Mouse (Mus musculus): Measurements from ENCODE around the gene Trip10. TPM values are rescaled to one million over a fixed set of nuclear protein-coding genes. Genes with fewer than 3 reads are reported as not detected.

Gene Trip10
- polyA plus RNA-seq, 1 experiment = 10.1 TPM

DNA sequence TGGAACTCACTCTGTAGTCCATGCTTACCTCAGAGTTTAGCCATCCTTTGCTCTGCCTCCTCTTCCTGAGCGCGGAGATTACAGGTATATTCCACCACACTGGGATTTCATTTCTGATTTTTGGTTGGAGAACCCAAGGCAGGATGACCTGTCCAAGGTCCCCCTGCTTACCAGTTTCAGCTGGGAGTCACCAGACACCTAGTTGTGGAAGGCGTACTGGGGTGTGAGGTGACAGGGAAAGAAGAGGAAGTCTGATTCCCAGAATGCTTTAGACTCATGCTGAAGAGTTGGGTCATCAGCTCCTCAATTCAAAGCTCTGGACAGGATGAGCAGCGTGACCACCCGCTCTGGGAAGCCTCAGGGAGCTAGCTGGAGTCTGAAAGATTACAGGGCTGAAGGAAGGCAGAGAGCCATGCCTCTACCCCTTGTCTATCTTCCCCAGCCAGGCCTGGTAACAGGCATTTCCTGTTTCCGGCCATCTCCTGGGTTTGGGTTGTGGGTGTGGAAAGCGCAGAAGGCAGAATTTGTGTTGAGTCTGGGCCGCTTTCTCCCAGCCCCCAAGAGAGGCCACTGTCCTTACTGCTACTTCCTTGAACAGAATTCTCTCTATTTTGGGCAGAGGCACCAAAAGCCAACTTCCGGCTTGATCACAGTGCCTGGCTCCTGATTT is 40.9 kb downstream of the Trip10 start:
- H3K4me3 ChIP-seq (replicated peaks; ENCODE audit: insufficient read depth, low read depth, low read length) = no peak overlapping the region
- H3K27ac ChIP-seq (ENCODE audit: insufficient read depth, low read length) = no peak overlapping the region
- no peaks in the 10 kb centered on the region for H3K4me1 ChIP-seq (ENCODE audit: control insufficient read depth, insufficient read depth, low read length)
- no peaks in the 10 kb centered on the region for H3K27me3 ChIP-seq (ENCODE audit: control insufficient read depth, insufficient read depth, low read length)
- TF ChIP-seq POLR2A (IDR thresholded peaks at IDR 0.05; ENCODE audit: borderline replicate concordance, insufficient read depth, low read length) = no peak
- no peak for TF ChIP-seq CTCF (IDR thresholded peaks at IDR 0.05; ENCODE audit: borderline replicate concordance, insufficient read depth, low read depth, low read length)
- 90% methylated on average over 9 of the region's 9 CpGs for WGBS
- DNase-seq = no peak

DNA sequence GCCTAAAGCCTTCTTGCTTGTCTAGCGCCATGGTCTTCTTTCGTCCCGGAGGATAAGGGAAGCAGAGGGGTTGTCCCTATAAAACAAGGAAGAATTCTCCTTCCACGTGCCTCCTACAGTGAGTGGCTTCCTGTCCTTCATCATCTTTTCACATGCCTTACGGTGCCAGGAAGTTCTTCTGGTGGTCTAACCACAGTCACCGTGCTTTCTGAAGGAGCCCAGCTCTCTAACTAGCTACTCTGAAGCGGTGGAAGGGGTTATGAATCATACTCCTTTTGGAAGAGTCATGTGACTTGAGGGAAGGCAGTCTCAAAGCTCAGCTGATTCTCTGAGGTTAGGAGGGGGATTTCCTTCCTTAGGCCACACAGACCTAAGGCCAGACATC is 41.4 kb downstream of the Trip10 start:
- no peak for TF ChIP-seq CTCF (IDR thresholded peaks at IDR 0.05; ENCODE audit: borderline replicate concordance, insufficient read depth, low read depth, low read length)
- no peak for TF ChIP-seq POLR2A (IDR thresholded peaks at IDR 0.05; ENCODE audit: borderline replicate concordance, insufficient read depth, low read length)
- Histone ChIP-seq H3K4me3 (replicated peaks; ENCODE audit: insufficient read depth, low read depth, low read length) (no peak overlapping the region), H3K4me1 (ENCODE audit: control insufficient read depth, insufficient read depth, low read length) (no peaks in the 10 kb centered on the region), H3K27ac (ENCODE audit: insufficient read depth, low read length) (no peak overlapping the region), H3K27me3 (ENCODE audit: control insufficient read depth, insufficient read depth, low read length) (no peaks in the 10 kb centered on the region)
- 85% methylated on average over 7 of the region's 7 CpGs for WGBS
- DNase-seq = no peak

DNA sequence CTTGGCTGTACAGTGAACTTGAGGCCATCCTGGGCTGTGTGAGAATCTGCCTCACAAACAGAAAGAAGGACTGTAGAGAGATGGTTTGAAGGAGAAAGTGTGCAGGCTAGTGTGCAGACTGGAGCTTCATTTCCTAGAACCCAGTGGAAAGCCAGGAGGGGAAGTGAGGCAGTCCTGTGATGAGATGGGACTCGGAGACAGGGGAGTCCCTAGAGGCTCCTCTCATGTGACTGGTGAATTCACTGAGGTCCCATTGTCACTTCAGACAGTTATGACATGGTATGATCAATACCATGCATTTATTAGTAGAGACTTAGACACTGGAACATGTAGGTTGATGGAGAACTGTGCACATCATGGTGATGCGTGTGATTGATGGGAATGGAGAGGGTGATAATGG is 43.0 kb downstream of the Trip10 start:
- H3K27me3 ChIP-seq (ENCODE audit: control insufficient read depth, insufficient read depth, low read length) = no peaks in the 10 kb centered on the region
- no peak overlapping the region for H3K4me3 ChIP-seq (replicated peaks; ENCODE audit: insufficient read depth, low read depth, low read length)
- no peak for TF ChIP-seq POLR2A (IDR thresholded peaks at IDR 0.05; ENCODE audit: borderline replicate concordance, insufficient read depth, low read length)
- H3K4me1 ChIP-seq (ENCODE audit: control insufficient read depth, insufficient read depth, low read length) = no peaks in the 10 kb centered on the region
- DNase-seq = no peak
- 90% methylated on average over 2 of the region's 2 CpGs for WGBS
- H3K27ac ChIP-seq (ENCODE audit: insufficient read depth, low read length) = no peak overlapping the region

DNA sequence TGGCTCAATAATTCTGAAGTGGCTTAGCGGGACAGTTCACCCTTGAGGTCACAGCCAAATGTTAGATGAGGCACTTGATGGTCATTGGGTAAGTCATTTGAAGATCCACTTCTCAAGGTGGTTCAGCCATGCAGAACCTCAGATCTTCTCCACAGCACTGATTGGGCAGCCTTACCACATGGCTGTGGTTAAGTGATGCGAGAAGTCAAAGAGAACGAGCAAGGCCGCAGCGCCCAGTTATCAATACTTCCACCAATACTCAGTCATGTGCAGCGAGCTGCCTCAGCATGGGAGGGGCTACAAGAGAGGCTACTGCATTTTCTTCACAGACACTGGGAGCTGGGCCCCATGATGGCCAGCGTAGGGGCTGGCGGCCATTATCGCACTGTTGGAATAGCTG is 43.7 kb downstream of the Trip10 start:
- Histone ChIP-seq H3K27ac (ENCODE audit: insufficient read depth, low read length) (no peak overlapping the region), H3K4me3 (replicated peaks; ENCODE audit: insufficient read depth, low read depth, low read length) (no peak overlapping the region), H3K4me1 (ENCODE audit: control insufficient read depth, insufficient read depth, low read length) (no peaks in the 10 kb centered on the region), H3K27me3 (ENCODE audit: control insufficient read depth, insufficient read depth, low read length) (no peaks in the 10 kb centered on the region)
- DNase-seq = no peak
- WGBS = 87% methylated on average over 9 of the region's 9 CpGs
- TF ChIP-seq CTCF (IDR thresholded peaks at IDR 0.05; ENCODE audit: borderline replicate concordance, insufficient read depth, low read depth, low read length) = no peak
- TF ChIP-seq POLR2A (IDR thresholded peaks at IDR 0.05; ENCODE audit: borderline replicate concordance, insufficient read depth, low read length) = no peak

DNA sequence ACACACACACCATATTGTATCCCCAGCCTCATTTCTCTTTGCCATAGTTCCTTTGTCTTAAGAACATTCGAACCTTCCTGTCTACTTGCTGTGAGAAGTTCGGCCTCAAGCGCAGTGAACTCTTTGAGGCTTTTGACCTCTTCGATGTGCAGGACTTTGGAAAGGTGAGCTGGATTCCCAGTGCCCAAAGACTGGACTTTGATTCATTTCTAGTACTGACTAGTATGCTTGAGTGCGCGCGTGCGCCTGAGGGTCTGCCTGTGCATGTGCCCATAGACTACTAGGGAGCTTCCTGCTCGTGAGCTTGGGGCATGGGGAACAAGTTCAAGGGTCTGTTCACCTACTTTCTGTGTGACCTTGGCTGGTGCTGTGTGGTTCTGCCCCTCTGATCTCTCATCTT is 46.7 kb downstream of the Trip10 start:
- 91% methylated on average over 9 of the region's 9 CpGs for WGBS
- Histone ChIP-seq H3K27me3 (ENCODE audit: control insufficient read depth, insufficient read depth, low read length) (no peaks in the 10 kb centered on the region), H3K4me1 (ENCODE audit: control insufficient read depth, insufficient read depth, low read length) (no peaks in the 10 kb centered on the region), H3K4me3 (replicated peaks; ENCODE audit: insufficient read depth, low read depth, low read length) (no peak overlapping the region), H3K27ac (ENCODE audit: insufficient read depth, low read length) (no peak overlapping the region)
- TF ChIP-seq POLR2A (IDR thresholded peaks at IDR 0.05; ENCODE audit: borderline replicate concordance, insufficient read depth, low read length) (no peak), CTCF (IDR thresholded peaks at IDR 0.05; ENCODE audit: borderline replicate concordance, insufficient read depth, low read depth, low read length) (no peak)
- no peak for DNase-seq

DNA sequence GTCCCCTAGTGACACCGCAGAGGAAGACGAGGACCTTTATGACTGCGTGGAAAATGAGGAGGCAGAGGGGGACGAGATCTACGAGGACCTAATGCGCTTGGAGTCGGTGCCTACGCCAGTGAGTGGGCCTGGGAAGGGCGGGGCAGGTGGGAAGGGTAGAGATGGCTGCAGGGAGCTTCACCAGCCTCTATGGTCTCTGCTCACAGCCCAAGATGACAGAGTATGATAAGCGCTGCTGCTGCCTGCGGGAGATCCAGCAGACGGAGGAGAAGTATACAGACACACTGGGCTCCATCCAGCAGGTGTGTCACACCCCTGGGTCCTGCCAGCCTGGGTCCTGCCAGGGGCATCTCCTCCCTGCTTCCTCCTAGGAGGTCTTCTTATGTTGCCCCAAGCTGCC is 47.8 kb downstream of the Trip10 start:
- Histone ChIP-seq H3K27me3 (ENCODE audit: control insufficient read depth, insufficient read depth, low read length) (no peaks in the 10 kb centered on the region), H3K4me1 (ENCODE audit: control insufficient read depth, insufficient read depth, low read length) (no peaks in the 10 kb centered on the region), H3K27ac (ENCODE audit: insufficient read depth, low read length) (no peak overlapping the region), H3K4me3 (replicated peaks; ENCODE audit: insufficient read depth, low read depth, low read length) (no peak overlapping the region)
- TF ChIP-seq POLR2A (IDR thresholded peaks at IDR 0.05; ENCODE audit: borderline replicate concordance, insufficient read depth, low read length) (no peak), CTCF (IDR thresholded peaks at IDR 0.05; ENCODE audit: borderline replicate concordance, insufficient read depth, low read depth, low read length) (no peak)
- 89% methylated on average over 12 of the region's 12 CpGs for WGBS
- no peak for DNase-seq

DNA sequence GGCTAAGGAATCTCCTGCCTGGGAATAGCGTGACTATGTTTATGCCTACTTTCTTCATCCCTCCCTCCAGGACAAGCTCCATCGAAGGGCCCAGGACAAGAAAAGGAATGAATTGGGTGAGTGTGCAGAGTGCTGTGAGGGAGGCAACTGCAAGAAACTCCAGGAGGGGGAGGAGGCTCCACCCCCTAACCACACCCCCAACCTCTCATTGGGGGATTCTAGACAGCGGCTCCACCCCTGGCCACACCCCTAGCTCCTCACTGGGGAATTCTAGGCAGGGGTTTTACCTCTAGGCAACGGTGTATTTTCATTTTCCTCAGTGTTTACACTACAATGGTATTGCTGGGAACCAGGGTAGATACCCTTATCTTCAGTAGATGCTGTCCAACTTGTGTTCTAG is 56.3 kb downstream of the Trip10 start:
- H3K27ac ChIP-seq (ENCODE audit: insufficient read depth, low read length) = no peak overlapping the region
- H3K4me1 ChIP-seq (ENCODE audit: control insufficient read depth, insufficient read depth, low read length) = no peaks in the 10 kb centered on the region
- WGBS = 72% methylated on average over 4 of the region's 4 CpGs
- no peaks in the 10 kb centered on the region for H3K27me3 ChIP-seq (ENCODE audit: control insufficient read depth, insufficient read depth, low read length)
- H3K4me3 ChIP-seq (replicated peaks; ENCODE audit: insufficient read depth, low read depth, low read length) = no peak overlapping the region
- no peak for DNase-seq
- TF ChIP-seq CTCF (IDR thresholded peaks at IDR 0.05; ENCODE audit: borderline replicate concordance, insufficient read depth, low read depth, low read length) (no peak), POLR2A (IDR thresholded peaks at IDR 0.05; ENCODE audit: borderline replicate concordance, insufficient read depth, low read length) (no peak)

DNA sequence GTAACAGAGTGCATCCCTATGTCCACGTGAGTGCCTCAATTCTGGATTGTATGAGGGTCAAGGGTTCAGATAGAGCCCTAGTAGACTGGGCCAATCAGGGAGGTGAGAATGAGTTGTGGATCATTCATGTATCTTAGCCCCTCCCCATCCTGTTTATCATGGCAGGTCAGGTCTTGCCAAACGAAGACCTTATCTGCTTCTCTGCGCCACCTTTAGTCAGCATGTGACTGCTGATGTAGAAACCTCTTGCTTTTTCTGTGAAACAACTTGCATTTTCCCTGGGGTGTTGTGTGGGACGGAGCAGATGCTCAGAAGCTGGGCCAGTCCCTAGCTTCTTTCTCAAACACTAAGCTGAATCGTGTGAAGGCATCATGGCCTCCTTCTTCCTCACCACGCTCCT is 57.8 kb downstream of the Trip10 start:
- 77% methylated on average over 6 of the region's 6 CpGs for WGBS
- no peak for TF ChIP-seq POLR2A (IDR thresholded peaks at IDR 0.05; ENCODE audit: borderline replicate concordance, insufficient read depth, low read length)
- no peak for TF ChIP-seq CTCF (IDR thresholded peaks at IDR 0.05; ENCODE audit: borderline replicate concordance, insufficient read depth, low read depth, low read length)
- DNase-seq = no peak

More for the DNA sequence above, 57.8 kb downstream of the Trip10 start:
- Histone ChIP-seq H3K4me1 (ENCODE audit: control insufficient read depth, insufficient read depth, low read length) (no peaks in the 10 kb centered on the region), H3K4me3 (replicated peaks; ENCODE audit: insufficient read depth, low read depth, low read length) (no peak overlapping the region), H3K27ac (ENCODE audit: insufficient read depth, low read length) (no peak overlapping the region), H3K27me3 (ENCODE audit: control insufficient read depth, insufficient read depth, low read length) (no peaks in the 10 kb centered on the region)

Data from cerebellum, adult 2 months (tissue).